Mouse (Mus musculus) lung, postnatal 0 days (tissue): ENCODE measurements around the gene Rasa2.

Source experiments
- CTCF ChIP-seq: IDR thresholded peaks from 2 replicates; pipeline ENCODE4 v1.5.1; 2016; ENCODE audit warnings: antibody characterized with exemption, mild to moderate bottlenecking
- EP300 ChIP-seq: IDR thresholded peaks from 2 replicates; pipeline ENCODE4 v1.6.1; 2016; ENCODE audit warnings: antibody characterized with exemption, mild to moderate bottlenecking, control low read depth

- no peak for TF ChIP-seq CTCF
- no peak for TF ChIP-seq EP300
These were observed 114.6 kb downstream of the Rasa2 start for GRCm38 (mm10) chr9:96516806-96517205.
